Mouse (Mus musculus): ENCODE results near the gene Jade2. TPM values are rescaled to one million over a fixed set of nuclear protein-coding genes. Genes with fewer than 3 reads are reported as not detected.

Gene Jade2
- total RNA-seq, 2 experiments from 2014 or later: 12.3 to 13.4 TPM

DNA sequence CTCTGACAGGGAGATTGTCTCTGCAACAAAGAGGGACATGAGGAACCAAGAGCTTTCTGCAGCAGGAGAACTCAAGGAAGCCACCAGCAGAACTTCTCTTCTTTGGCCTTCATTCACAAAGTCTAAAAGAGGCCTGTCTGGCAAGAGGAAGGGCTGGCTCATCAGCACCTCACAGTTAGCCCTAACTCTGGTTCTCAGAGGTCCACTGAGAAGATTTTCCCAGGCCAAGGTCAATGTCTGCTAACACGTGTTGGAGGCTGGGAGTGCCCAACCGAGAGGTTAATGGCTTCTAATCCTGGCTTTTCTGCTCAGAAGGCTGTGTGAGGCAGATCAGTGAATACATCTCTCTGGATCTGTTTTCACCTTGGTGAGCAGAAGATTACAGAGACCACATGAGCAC lies 2.1 kb upstream of the Jade2 start:
- DNase-seq (ENCODE audit: low spot score in 2 of 2): no peak
- intact Hi-C loops (cut with DNase I): no loop called here

DNA sequence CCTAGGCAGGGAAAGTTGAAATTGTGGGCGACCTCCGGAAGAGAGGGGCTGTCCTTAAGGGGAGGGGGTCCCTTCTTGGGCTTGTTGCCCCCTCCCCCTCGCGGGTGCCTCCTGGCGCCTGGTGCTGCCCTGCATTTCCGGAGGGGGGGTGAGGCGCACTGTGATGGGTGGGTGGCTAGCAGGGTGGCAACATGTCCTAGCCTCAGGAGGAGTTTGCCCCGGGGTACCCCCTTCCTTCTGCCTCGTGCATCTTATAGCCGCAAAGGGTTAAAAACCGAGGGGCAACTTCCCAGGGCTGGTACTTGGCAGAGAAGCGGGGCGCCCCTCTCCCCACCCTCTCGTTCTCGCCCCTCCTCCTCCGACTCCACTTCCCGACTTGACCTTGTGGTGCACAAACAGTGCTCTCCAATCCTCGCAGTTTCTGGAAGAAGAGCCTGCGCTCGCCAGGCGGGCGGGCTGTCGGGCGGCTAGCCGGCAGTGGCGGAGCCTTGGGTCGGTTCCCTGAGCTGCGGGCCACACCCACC lies 1.1 kb upstream of the Jade2 start:
- DNase-seq (ENCODE audit: low spot score in 2 of 2): peak; percentile 56 to 57
- intact Hi-C loops (cut with DNase I): no loop called here

DNA sequence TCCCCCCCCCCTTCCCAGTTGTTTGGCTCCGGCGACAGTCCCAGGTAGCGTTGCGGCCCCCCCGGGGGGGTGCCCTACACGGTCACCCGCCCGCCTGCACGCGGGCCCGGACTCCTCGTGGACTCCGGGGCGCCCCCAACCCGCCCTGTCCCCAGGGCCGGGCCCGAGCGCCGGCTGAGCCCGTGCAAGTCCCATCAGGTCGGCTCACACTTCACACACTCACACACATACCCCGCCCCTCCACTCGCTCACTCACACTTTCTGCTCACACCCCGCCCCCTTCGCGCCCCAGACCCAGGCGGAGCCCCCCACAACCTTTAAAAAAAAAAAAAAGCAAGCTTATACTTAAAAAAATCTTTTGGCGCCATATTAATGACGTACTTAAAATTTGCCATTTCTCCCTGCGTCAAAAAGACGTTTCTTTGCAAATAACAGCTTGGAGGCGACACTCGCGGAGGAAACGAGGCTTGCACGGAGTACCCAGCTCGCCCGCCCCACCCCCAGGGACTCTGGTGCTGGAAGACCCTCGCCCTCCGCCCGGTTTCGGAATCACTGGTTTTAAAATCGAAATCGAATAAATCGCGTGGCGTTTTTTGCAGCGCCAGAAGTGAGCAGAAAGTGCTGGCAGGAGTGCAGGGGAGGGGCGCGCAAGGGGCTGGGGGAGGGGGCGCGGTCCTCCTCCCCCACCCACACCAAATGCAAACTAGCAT lies 520 bp upstream of the Jade2 start:
- peak; percentile 68 to 74 for DNase-seq (ENCODE audit: low spot score in 2 of 2)
- intact Hi-C loops (cut with DNase I): no loop called here

DNA sequence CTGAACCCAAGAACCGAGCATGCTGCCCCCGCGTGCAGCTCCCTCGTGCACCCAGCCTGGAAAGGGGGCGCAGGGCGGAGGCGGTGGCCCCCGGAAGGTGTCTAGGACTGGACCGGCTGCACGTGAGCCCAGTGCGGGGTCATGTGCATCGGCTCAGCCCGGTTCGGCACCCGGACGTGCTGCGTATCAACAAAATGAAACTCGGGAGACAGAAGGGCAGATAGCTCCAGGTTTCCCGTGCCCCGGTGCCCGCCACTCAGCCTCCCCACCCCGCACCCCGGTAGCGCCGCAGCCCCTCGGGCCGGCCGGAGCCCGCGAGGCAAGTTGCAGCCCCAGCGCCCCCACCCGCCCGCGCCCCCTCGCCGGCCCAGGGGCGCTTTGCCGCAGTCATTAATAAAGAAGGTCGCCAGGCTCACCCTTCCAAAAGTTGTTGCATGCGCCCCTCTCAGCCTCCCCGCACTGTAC lies 805 bp downstream of the Jade2 start:
- DNase-seq (ENCODE audit: low spot score in 2 of 2): peak; percentile 41 to 66
- intact Hi-C loops (cut with DNase I): no loop called here

DNA sequence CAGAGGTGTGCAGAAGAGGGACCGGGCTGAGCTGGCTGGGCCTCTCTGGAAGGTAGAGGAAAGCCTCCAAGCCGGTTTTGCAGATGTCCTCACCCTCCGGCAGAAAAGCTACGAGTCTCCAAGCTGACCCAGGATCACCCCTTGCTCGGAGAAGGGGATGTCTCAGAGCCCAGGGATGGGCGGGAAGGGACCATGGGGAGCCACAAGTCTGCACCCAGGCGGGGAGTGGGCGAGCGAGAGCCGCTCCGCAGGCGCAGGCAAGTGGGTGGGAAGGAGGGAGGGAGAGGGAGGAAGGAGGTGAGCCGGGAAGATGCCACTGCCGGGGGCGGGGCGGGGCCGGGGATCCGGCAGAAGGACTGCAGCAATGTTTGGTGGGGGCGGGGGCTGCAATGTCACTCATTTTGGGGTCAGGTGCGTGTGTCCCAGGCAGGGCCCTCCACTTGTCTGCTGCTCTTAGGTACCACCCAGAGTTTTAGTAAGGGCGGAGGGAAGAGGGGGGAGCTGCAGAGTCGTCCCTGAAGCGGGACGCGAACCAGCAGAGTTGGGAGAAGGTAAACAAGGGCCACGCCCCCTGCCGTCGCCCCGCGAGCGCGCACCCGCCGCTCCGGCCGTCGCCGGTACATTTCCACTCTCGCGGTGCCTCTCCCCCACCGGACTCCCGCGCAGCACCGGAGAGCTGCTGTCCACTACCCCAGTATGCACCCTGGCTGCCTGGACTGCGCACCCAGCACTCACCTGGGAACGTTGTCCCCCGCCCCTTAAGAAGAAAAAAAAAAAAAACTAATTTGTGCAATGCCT lies 1.4 kb downstream of the Jade2 start:
- DNase-seq (ENCODE audit: low spot score in 2 of 2): peak; percentile 73 to 76
- intact Hi-C loops (cut with DNase I): loop anchor here (1.0 to 2.0 kb wide), 2 partner anchors 37 to 111 kb away; partner anchors contain the start of gene Cdkn2aipnl

DNA sequence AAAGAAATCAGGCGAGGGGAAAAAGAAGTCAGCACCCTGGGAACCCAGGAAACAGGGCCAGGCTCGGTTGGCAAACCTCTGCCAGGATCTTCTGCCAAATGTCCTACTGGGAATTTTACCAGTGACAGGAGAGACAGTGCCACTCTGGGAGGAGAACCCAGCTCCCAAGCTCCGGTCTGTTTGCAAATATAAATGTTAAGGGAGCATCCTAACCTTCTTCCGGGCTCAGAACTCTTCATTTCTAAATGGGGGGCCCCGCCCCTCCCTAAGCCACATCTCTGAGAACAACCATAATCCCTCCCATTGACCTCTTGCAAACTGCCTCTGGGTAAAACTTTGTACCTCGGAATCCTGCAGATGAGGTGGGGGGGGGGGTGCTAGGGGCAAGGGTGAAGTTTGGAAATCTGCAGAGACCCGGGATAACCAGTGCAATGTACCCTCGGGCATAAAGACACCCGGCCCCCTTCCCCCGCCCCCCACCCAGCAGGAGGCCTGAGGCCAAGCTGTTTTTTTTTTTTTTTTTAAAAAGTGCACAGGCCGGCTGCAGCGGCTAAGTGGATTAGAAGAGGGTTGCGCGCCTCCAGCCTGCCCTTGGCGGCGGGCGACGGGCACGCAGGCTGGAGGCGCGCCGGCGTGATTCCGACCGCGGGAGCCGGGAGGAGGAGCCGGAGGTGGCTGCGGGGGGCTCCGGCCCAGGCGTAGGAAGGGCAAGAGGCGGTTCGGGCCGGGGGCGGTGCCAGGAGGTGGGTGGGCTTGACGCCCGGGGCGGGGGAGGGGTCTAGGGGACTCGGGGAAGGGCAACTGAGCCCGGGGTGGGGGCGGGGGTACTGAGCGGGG lies 2.3 kb downstream of the Jade2 start:
- peak; percentile 34 to 68 for DNase-seq (ENCODE audit: low spot score in 2 of 2)
- intact Hi-C loops (cut with DNase I): loop anchor here (1.0 to 2.0 kb wide), 2 partner anchors 36 to 112 kb away; partner anchors contain the start of gene Cdkn2aipnl

DNA sequence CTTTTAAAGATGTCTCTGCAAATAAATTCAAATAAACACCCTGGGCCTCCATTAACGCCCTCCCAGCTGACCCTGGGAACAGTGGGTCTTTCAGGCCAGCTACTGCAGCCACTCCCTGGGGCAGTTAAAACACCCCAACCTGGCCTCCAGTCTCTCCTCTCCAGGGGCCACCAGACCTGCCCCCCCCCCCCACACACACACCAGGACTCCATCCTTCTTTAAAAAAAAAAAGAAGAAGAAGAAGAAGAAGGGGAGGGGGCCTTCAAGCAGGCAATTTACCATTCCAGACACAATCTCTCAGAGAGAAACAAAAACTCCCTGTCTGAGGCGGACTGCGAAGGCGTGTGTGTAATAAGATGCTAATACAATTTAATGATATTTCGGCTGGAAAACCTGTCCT lies 4.9 kb downstream of the Jade2 start:
- intact Hi-C loops (cut with DNase I): no loop called here
- no peak for DNase-seq (ENCODE audit: low spot score in 2 of 2)

DNA sequence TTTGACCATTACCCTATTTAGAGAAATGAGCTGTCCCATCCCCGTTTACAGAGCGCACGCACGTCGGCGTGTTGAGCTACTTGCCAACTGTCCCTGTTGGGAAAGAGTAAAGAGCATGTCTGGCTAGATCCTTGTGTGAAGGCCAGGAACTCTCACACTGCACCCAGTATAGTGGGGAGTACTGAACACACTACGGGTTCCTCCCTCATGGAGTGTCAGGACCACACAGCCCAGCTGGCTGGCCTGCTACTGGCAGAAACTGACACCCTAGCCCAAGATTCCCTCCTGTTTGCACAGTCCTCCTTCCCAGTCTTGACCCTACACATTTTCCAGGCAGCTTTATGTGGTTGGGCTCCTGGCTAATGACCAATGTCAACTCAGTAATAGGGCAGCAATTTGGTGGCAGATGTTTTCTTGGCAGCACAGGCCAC lies 5.3 kb downstream of the Jade2 start:
- DNase-seq (ENCODE audit: low spot score in 2 of 2): no peak
- intact Hi-C loops (cut with DNase I): no loop called here

DNA sequence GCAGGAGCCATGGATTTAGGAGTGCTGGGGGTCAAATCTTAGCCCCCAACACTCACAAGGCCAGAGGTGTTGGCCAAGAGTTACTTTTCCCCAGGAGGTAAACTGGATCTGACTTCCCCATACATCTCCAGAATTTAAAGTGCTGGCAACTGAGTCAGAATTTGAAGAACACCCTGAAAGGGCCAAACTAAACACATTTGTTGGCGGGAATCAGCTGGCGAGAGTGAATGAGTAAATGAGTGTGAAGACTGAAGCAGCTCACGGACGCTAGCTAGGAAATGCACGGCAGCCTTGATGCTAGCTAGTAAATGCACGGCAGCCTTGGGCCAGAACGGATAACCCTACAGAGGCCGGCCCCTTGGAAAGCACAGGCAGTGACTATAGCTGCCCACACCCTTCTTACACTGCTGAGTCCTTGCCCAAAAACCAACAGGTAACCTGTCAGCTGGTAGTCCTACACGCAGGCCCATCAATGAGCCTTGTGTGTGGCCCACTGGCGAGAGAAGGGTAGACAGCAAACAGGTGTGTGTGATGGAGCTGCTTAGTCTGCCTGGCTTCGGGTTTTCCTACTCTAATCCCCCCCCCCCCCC lies 6.6 kb downstream of the Jade2 start:
- intact Hi-C loops (cut with DNase I): no loop called here
- no peak for DNase-seq (ENCODE audit: low spot score in 2 of 2)

DNA sequence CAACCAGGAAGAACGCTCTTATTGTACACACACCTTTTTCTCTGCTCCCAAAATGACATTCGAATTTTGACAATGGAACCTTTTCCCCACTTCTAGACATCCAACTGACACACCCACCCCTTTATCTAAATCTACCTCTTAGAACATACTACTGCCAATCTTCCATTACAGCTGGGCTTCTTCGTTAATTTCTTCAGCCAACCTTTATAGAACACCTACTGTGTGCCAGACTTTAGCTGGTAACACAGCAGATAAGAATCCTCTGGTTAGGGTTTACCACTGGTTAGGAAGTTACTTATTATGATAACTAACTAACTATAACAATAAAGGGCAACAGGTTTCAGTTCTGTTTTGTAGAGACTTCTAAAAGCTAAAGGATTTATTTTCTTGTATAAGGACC lies 9.1 kb downstream of the Jade2 start:
- no peak for DNase-seq (ENCODE audit: low spot score in 2 of 2)
- intact Hi-C loops (cut with DNase I): no loop called here

DNA sequence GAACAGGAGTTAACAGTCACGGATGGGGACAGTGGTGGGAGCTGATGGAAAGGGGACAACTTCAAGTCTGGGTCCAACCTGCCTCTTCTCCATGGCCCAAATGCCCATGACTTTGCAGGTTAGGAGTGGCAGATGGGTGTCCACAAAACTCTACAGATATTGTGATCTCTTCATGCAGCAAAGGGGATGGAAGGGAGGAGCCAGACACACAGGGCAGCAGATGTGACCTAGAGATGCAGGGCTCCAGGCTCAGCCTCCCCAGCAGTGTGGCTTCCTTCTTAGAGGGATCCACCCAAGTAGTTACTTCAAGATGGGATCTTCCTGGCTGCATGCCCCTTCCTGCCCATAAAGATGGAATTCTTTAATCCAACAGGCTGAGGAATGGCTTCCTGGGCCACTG lies 9.6 kb downstream of the Jade2 start:
- intact Hi-C loops (cut with DNase I): no loop called here
- no peak for DNase-seq (ENCODE audit: low spot score in 2 of 2)

DNA sequence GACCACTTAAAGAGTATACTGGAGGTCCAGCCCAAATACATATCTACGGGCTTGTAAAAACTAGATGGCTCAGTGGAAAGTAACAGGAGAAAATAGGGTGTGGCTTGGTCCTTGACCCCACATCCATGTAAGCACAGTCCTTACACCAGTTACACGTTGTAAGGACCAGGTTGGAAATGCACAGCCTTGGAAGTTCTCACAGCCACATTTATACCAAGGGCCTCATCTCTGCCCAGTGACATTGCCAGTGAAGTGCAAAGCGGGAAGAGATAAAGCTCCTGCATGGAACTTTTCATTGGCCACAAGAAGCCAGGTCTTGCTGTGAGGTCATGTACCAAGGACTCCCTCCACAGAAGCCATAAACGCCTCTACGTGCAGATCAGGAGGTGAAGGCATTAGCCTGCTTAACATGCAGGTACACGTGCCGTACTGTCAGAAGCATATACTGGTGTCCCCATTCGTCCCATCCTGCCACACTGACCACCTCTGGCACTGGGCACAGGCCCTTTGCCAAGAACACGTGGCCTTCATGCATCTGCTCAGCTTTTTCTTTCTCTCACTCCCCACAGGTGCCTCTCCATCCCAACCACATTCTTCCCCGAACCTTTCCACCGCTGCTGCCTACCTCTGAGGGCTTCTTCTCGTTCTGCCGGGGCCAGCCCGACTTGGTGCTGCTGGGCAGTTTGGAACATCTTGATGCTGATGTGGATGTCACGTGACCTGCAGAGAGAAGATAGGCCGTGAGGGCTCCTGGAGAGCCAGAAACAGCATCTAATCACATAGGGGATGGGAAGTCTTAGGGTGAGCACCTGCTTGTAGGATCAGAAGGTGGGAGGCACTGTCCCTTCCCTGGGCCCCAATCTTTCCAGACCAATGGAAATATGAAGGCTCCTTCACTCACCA lies 11.2 kb downstream of the Jade2 start:
- intact Hi-C loops (cut with DNase I): no loop called here

DNA sequence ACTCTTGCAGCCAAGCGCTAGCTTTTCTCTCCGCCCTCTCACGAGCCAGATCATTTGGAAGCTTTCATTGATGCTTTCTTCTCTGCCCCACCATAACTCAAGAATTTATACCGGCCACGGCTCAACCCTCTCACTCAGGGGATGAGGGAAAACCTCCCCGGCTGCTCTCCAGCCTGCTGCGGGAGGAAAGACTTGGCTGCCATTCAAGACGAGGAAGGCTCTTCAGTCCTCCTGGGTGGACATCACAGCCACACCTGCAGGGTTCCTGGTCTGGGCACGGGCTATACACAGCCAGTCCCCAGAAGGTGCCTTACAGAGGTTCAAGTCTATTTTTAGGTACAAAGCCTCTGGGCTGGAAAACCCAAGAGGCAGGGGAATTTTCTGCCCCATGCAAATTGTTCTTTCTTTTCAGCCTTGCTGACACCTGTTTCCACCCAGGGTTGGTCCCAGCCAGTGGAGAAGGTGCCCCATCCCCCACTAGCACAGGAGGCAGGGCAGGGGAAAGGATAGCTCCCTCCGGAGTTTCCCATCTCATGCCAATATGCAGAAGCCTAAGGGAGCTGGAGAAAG lies 12.8 kb downstream of the Jade2 start:
- intact Hi-C loops (cut with DNase I): no loop called here
- no peak for DNase-seq (ENCODE audit: low spot score in 2 of 2)

More for the DNA sequence above, 11.2 kb downstream of the Jade2 start:
- no peak for DNase-seq (ENCODE audit: low spot score in 2 of 2)

DNA sequence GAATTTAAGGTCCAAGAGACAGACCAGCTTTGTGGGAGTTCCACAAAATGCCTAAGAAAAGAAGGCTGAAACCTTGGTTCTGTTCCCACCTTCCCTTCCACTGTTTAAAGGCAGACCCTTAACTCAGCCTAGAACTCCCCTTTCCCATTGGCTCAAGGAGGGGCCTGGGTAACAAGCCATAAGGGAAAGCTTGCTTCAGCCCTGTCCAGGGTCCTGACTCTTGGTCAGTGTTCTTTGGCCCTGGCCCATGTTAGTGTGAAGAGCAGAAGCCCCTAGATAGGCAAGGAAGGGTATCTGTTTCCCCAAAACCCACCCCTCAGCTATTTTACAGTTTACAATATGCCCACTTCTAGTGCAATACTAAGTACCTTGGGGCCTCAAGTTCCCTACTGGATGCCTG lies 13.6 kb downstream of the Jade2 start:
- DNase-seq (ENCODE audit: low spot score in 2 of 2): no peak
- intact Hi-C loops (cut with DNase I): no loop called here

DNA sequence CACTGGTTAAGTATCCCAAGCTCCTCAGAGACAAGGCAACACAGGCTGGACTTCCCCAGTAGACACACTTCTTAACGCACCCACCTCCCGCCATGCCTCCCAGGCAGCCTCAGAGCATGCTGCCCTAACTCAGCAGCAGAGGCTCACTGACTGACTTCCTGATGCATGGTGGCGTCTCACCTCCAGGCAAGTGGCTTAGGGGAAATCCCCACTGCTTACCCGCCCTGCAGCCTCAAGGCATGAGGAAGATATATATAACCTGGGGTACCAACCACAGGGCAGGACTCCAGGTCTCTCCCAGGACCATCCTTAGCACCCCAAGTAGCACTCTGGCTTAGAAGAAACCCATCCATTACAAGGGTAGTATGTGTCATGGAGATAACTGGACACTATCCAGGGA lies 14.3 kb downstream of the Jade2 start:
- DNase-seq (ENCODE audit: low spot score in 2 of 2): no peak
- intact Hi-C loops (cut with DNase I): no loop called here

DNA sequence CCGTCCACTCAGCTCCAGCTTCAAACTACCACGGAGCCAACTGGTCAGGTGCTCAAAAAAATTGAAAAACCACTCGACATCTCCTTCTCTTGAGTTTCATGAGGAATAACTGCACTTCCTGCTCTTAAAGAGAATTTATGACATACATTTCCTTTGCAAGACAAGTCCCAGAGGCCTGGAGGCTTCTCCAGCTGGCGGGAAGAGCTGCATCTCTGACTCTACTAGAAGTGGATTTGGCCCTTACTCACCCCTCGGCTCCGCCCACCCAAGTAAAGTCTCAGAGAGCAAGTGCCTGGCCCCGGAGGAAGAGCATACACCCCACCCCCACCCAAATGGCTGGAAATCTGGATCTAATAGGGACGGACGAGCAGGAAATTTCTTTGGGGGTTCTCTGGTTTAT lies 16.3 kb downstream of the Jade2 start:
- intact Hi-C loops (cut with DNase I): no loop called here
- no peak for DNase-seq (ENCODE audit: low spot score in 2 of 2)

DNA sequence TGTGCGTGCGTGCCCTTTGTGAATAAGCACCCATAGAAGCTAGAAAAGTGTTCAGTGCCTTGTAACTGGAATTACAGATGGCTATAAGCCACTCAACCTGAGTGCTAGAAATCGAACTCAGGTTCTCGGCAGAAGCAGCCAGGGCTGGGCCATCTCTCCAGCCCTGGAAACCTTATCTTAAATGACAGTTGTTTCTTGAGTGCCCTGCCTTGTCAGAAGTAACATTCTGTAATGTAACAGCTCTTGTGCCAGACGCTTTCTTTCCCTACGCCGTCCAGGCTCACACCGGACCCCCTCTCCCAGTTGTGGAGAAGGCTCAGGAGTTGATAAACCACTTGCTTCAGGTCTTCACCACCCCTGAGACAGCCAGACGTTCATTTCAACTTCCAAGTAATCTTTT lies 16.8 kb downstream of the Jade2 start:
- intact Hi-C loops (cut with DNase I): no loop called here
- no peak for DNase-seq (ENCODE audit: low spot score in 2 of 2)

DNA sequence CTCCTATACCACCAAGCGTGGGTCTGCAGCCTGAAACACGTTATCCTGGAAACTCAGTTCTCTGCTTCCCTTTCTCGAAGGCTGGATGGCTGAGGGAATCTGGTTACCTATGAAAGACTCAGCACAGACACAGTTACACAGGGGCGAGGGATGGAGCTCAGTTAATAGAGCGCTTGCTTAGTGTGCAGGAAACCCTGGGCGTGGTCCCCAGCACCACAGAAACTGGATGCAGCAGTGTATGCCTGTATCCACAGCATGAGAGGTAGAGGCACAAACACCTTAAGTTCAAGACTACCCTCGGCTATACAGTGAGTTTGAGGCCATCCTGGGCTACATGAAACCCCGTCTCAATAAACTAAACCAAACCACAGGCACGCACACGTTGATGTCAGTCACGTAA lies 17.5 kb downstream of the Jade2 start:
- no peak for DNase-seq (ENCODE audit: low spot score in 2 of 2)
- intact Hi-C loops (cut with DNase I): no loop called here
